Mouse (Mus musculus) limb, embryonic 11.5 days (tissue): Measurements from ENCODE around the gene Bend5. TPM values are rescaled to one million over a fixed set of nuclear protein-coding genes. Genes with fewer than 3 reads are reported as not detected.

Experiments
- ATAC-seq: fragments of 200-750 bp; cut with Nextera tagmentation; 2 replicates; pipeline ENCODE4 v1.8.0; 2017; ENCODE audit warnings: low read depth; ENCODE audit not compliant: insufficient number of reproducible peaks, low FRiP score, low TSS enrichment
- DNase-seq: peaks from one replicate; pipeline ENCODE4 v3.0.0-alpha.2; 2015; ENCODE audit warnings: low spot score
- H3K27ac ChIP-seq: fragments of 300-500 bp; sonication (generic); replicated peaks from 2 replicates; pipeline ENCODE4 v1.5.1; 2014; ENCODE audit warnings: low read depth, mild to moderate bottlenecking, low read length
- H3K27me3 ChIP-seq: fragments of 300-500 bp; sonication (generic); 2 replicates; pipeline ENCODE4 v1.6.1; 2014; ENCODE audit warnings: mild to moderate bottlenecking, low read length, mixed read lengths; ENCODE audit not compliant: control insufficient read depth, insufficient read depth
- H3K36me3 ChIP-seq: fragments of 300-500 bp; sonication (generic); 2 replicates; pipeline ENCODE4 v1.6.1; 2014; ENCODE audit warnings: mild to moderate bottlenecking, low read length, moderate library complexity, mixed read lengths; ENCODE audit not compliant: control insufficient read depth, insufficient read depth
- H3K4me1 ChIP-seq: fragments of 300-500 bp; sonication (generic); 2 replicates; pipeline ENCODE4 v1.6.1; 2014; ENCODE audit warnings: low read length, mixed read lengths; ENCODE audit not compliant: control insufficient read depth, insufficient read depth
- H3K4me2 ChIP-seq: fragments of 300-500 bp; sonication (generic); 2 replicates; pipeline ENCODE4 v1.6.1; 2014; ENCODE audit warnings: low read depth, mild to moderate bottlenecking, moderate library complexity; ENCODE audit not compliant: severe bottlenecking
- H3K4me3 ChIP-seq: fragments of 300-500 bp; sonication (generic); 2 replicates; pipeline ENCODE4 v1.5.1; 2014; ENCODE audit warnings: low read depth, low read length
- H3K9ac ChIP-seq: fragments of 300-500 bp; sonication (generic); 2 replicates; pipeline ENCODE4 v1.6.1; 2014; ENCODE audit warnings: mild to moderate bottlenecking, low read length
- H3K9me3 ChIP-seq: fragments of 300-500 bp; sonication (generic); 2 replicates; pipeline ENCODE4 v1.6.1; 2016; ENCODE audit warnings: low read length; ENCODE audit not compliant: control insufficient read depth
- WGBS: fragments of 180-500 bp; shearing (Covaris S2); extraction: QIAGEN DNeasy Blood & Tissue Kit; methylation state at CpG from one replicate; pipeline ENCODE4 v1.1.7; 2014; 5-methylcytosine and 5-hydroxymethylcytosine counted together
- polyA plus RNA-seq: library from polyadenylated mRNA; unstranded; fragments of >200 nt; fragmentation: Nextera tagmentation; extraction: Ambion mirVana; gene quantifications from 2 replicates; pipeline ENCODE4 v1.2.1, GENCODE M21; 2014

The Bend5 gene
- polyA plus RNA-seq = 39.8 and 45.7 TPM in 2 replicates

DNA sequence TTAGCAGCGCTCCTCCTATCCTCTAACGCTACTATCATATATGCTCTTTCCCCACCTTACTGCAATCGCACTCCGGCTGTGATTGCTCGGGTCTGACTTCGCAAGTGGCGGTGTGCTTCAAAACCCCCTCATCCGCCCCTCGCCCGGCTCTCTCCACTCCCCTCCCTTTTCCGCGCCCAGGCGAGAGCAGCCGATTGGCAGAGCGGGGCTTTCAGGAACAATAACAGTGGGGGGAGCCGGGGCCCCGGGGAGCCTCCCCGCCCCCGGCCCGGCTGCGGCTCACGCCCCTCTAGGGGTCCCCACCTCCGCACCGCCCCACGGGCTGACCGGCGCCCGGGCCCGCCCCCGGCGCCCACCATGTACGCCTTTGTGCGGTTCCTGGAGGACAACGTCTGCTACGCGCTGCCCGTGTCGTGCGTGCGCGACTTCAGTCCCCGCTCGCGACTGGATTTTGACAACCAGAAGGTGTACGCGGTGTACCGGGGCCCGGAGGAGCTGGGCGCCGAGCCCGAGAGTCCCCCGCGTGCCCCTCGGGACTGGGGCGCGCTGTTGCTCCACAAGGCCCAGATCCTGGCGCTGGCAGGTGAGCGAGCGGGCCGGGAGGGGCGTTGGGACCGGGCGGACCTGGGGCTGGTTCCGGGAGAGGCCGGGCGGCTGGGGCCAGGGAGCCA is at the start of gene Bend5:
Bend5 (plus strand) TSS at position 189 of the 671 bp plus-strand sequence.
- H3K4me1 ChIP-seq = peaks cover 8% of the 10 kb centered on the region
- DNase-seq = peak; percentile 94
- H3K9ac ChIP-seq = peak within 1 kb of the TSS; percentile 97
- no peaks in the 10 kb centered on the region for H3K9me3 ChIP-seq
- ATAC-seq = peak; percentile 97
- H3K27ac ChIP-seq = peak within 1 kb of the TSS; percentile 78
- peaks cover 2% of the 10 kb centered on the region; the same call in 1 of the 2 replicates for H3K36me3 ChIP-seq
- 0% methylated on average over 66 of the region's 66 CpGs for WGBS
- no peaks in the 10 kb centered on the region for H3K27me3 ChIP-seq
- peak within 1 kb of the TSS; percentile 73 for H3K4me2 ChIP-seq
- peak within 1 kb of the TSS; percentile 97 for H3K4me3 ChIP-seq

DNA sequence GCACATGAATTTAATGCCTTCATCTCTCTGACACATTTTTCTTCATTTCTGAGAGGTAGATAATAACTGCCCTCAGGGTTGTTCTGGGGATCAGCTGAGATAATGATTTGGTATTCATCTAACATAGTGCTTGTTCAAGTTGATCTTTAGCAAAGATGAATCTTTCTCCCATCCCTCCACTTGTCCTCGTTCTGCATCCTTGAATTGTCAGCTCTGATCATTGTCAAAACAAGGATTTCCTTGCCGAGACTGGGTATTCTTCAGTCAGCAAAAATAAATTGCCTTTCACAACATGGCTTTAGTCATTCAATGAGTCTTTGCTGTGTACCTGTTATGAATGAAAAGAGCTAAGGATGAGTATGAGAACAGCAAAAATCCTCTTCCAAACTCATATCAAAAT is 47.0 kb upstream of the Bend5 start:
- Histone ChIP-seq H3K4me2 (no peak overlapping the region), H3K4me3 (no peak overlapping the region), H3K27me3 (no peaks in the 10 kb centered on the region), H3K36me3 (no peaks in the 10 kb centered on the region), H3K27ac (no peak overlapping the region), H3K9ac (no peak overlapping the region), H3K4me1 (no peaks in the 10 kb centered on the region), H3K9me3 (no peaks in the 10 kb centered on the region)
- ATAC-seq = no peak
- no peak for DNase-seq
- WGBS = 89% methylated on average over 2 of the region's 2 CpGs

DNA sequence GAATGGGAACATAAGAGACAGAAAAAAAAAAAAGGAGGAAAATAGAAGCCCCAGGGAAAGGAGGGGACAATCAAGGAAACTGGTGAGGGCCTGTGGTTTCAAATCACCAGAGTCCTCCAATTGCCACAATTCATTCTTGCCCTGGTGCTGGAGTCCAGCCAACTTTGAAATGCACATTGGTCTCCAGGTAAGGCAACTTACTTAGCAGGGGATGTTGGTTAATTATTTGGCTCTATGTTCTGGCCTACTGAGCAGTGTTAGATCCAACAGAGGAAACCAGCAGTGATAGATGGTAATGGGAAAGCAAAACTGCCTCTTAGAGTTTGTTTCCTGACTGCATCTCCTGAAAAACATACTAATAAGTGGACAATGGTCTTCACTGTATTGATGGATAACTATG is 37.6 kb upstream of the Bend5 start:
- Histone ChIP-seq H3K27ac (no peak overlapping the region), H3K4me3 (no peak overlapping the region), H3K4me1 (no peaks in the 10 kb centered on the region), H3K9ac (no peak overlapping the region), H3K36me3 (no peaks in the 10 kb centered on the region), H3K27me3 (no peaks in the 10 kb centered on the region), H3K9me3 (no peaks in the 10 kb centered on the region), H3K4me2 (no peak overlapping the region)
- DNase-seq (no peak), ATAC-seq (no peak)

DNA sequence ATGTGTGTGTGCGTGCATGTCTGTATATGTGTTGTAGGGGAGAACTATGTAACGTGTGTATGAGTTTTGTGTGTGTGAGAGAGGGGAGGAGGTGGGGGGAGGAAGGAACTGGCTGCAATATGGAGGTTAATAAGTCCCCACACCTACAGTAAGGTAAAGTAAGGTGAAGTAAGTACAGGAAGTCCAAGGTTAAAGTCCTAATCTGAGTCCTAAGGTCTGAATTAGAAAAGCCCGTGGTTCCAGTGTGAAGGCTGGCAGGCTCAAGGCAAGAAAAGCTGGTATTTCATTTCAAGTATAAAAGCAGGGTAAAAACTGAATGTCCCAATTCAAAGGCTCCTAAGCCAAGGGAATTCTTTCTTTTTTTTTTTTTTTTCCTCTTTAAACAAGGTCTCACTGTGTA is 36.7 kb upstream of the Bend5 start:
- 90% methylated on average over 3 of the region's 3 CpGs for WGBS
- ATAC-seq = no peak
- DNase-seq = no peak
- Histone ChIP-seq H3K4me1 (no peaks in the 10 kb centered on the region), H3K9ac (no peak overlapping the region), H3K36me3 (no peaks in the 10 kb centered on the region), H3K9me3 (no peaks in the 10 kb centered on the region), H3K4me3 (no peak overlapping the region), H3K4me2 (no peak overlapping the region), H3K27me3 (no peaks in the 10 kb centered on the region), H3K27ac (no peak overlapping the region)

DNA sequence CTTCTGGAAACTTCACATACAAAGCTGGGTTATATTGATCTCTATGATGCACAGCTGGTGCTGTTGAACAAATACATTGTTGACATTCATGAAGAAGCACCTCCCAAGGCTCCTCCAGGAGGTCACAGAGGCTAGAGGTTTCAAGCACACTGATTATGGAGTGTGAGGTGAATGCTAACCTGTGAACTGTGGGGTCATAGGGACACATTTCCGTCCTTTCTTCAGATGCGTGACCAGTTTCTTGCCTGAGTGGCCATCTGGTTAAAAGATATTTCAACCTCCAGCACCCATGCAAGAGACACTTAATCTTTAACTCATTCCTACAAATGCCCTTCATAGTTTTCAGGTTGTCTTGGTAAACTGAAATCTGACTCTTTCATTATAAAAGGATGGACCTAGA is 31.7 kb upstream of the Bend5 start:
- Histone ChIP-seq H3K4me3 (no peak overlapping the region), H3K4me1 (no peaks in the 10 kb centered on the region), H3K9ac (no peak overlapping the region), H3K9me3 (no peaks in the 10 kb centered on the region), H3K27ac (no peak overlapping the region), H3K36me3 (no peaks in the 10 kb centered on the region), H3K4me2 (no peak overlapping the region), H3K27me3 (no peaks in the 10 kb centered on the region)
- DNase-seq = no peak
- no peak for ATAC-seq
- WGBS = 85% methylated on average over 2 of the region's 2 CpGs

DNA sequence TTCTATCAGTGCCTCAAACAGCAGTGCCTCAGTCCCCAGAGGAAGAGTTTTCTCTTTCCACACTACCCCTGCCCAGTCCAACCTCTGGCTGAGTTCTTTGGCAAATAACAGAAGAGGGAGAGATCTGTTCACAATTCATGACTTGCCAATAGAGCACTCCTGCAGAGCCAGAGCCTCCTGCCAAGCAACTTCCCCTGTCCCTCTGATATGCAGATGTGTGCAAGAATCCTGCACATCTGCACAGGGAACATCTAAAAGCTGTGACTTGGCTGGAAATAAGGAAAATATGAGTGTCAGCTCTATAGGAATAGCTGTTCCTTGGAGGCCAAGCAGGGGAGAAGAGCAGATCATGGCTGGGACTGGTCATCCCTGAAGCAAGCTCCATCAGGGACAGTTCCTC is 24.1 kb upstream of the Bend5 start:
- no peak overlapping the region for H3K4me2 ChIP-seq
- no peaks in the 10 kb centered on the region for H3K36me3 ChIP-seq
- ATAC-seq = no peak
- H3K27ac ChIP-seq = no peak overlapping the region
- no peaks in the 10 kb centered on the region for H3K9me3 ChIP-seq
- H3K9ac ChIP-seq = no peak overlapping the region
- no peak overlapping the region for H3K4me3 ChIP-seq
- H3K4me1 ChIP-seq = no peaks in the 10 kb centered on the region
- no peaks in the 10 kb centered on the region for H3K27me3 ChIP-seq
- no peak for DNase-seq

DNA sequence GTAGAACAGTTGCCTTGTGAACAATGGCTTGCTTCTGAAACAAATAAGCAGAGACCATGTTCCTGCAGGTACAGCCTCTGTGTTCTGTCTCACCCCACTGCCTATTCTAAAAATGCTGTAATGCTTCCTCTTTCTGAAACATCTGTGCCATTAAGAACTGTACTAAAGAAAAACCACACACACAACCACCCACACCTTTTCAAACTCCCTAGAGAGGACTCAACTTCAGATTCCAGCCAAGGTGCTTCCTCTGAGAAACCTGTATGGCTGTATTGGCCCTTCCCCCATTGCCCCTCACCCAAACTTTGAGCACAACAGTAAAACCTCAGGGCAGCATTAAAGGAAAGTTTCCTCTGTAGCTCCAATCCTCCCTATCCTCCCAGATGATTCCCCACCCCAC is 15.0 kb upstream of the Bend5 start:
- no peaks in the 10 kb centered on the region for H3K27me3 ChIP-seq
- no peak overlapping the region for H3K9ac ChIP-seq
- DNase-seq (no peak), ATAC-seq (no peak)
- no peak overlapping the region for H3K4me2 ChIP-seq
- H3K9me3 ChIP-seq = no peaks in the 10 kb centered on the region
- no peaks in the 10 kb centered on the region for H3K4me1 ChIP-seq
- no peak overlapping the region for H3K27ac ChIP-seq
- no peak overlapping the region for H3K4me3 ChIP-seq
- no peaks in the 10 kb centered on the region for H3K36me3 ChIP-seq

DNA sequence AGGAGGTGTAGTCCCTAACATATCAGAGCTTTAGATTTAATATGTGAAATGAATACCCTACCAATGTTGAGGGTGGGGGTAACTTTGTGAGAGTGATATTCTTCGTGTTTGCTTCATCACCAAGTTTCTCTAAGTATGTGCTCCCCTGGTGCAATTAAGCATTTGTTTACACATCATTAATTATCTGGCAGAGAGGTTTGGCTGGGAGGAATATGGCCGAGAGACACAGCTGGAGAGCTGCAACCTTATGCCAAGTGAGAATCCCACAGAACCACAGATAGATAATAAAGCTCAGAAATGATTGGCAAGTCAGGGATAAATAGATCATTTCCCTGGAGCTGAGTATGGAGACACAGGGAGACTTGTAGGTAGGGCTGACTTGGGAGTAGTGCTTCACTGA is 14.1 kb upstream of the Bend5 start:
- no peaks in the 10 kb centered on the region for H3K27me3 ChIP-seq
- ATAC-seq (no peak), DNase-seq (no peak)
- no peak overlapping the region for H3K4me2 ChIP-seq
- H3K36me3 ChIP-seq = no peaks in the 10 kb centered on the region
- no peak overlapping the region for H3K27ac ChIP-seq
- H3K4me1 ChIP-seq = no peaks in the 10 kb centered on the region
- H3K9ac ChIP-seq = no peak overlapping the region
- H3K4me3 ChIP-seq = no peak overlapping the region
- H3K9me3 ChIP-seq = no peaks in the 10 kb centered on the region
- 56% methylated on average over 2 of the region's 2 CpGs for WGBS

DNA sequence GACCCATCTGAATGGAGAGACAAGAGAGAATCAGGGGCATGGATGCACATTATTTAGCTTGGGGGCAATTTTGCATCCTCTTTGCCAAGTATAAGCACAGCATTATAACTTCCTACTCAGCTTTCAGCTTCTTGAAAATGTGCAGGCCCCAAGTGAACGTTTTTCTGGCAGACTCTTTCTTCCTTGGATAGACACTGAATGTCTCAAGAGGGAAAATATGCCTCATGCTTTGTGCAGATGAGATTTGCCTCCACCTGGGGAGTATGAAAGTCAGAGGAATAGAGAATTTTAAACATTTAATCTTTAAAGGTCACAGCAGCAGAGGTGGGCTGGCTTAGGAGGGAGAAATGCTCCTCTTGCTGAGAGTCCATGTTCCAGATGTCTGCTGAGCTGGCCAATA is 11.6 kb upstream of the Bend5 start:
- ATAC-seq (no peak), DNase-seq (no peak)
- no peak overlapping the region for H3K9ac ChIP-seq
- H3K4me3 ChIP-seq = no peak overlapping the region
- no peaks in the 10 kb centered on the region for H3K36me3 ChIP-seq
- H3K4me2 ChIP-seq = no peak overlapping the region
- 57% methylated on average over 1 of the region's 1 CpGs for WGBS
- H3K4me1 ChIP-seq = no peaks in the 10 kb centered on the region
- H3K9me3 ChIP-seq = no peaks in the 10 kb centered on the region
- no peaks in the 10 kb centered on the region for H3K27me3 ChIP-seq
- no peak overlapping the region for H3K27ac ChIP-seq
